Mouse (Mus musculus) lung, embryonic 16.5 days (tissue): ENCODE data around the gene Cisd1. TPM values are rescaled to one million over a fixed set of nuclear protein-coding genes. Genes with fewer than 3 reads are reported as not detected.

ENCODE experiments used
- ATAC-seq: fragments of 200-750 bp; cut with Nextera tagmentation; 2 replicates; pipeline ENCODE4 v1.8.0; 2017; ENCODE audit warnings: low read depth, mild to moderate bottlenecking, moderate library complexity
- H3K27ac ChIP-seq: fragments of 300-500 bp; sonication (generic); 2 replicates; pipeline ENCODE4 v1.5.1; 2014; ENCODE audit warnings: mild to moderate bottlenecking, control low read depth, low read length
- H3K27me3 ChIP-seq: fragments of 300-500 bp; sonication (generic); 2 replicates; pipeline ENCODE4 v1.6.1; 2014; ENCODE audit warnings: low read depth, low read length, mixed read lengths; ENCODE audit not compliant: control insufficient read depth, insufficient read depth
- H3K36me3 ChIP-seq: fragments of 300-500 bp; sonication (generic); 2 replicates; pipeline ENCODE4 v1.6.1; 2014; ENCODE audit warnings: low read length; ENCODE audit not compliant: control insufficient read depth, insufficient read depth
- H3K4me1 ChIP-seq: fragments of 300-500 bp; sonication (generic); replicated peaks from 2 replicates; pipeline ENCODE4 v1.6.1; 2014; ENCODE audit warnings: low read length, mixed read lengths; ENCODE audit not compliant: control insufficient read depth, insufficient read depth
- H3K4me2 ChIP-seq: fragments of 300-500 bp; sonication (generic); 2 replicates; pipeline ENCODE4 v1.6.1; 2014; ENCODE audit warnings: low read depth, low read length, control low read depth
- H3K4me3 ChIP-seq: fragments of 300-500 bp; sonication (generic); 2 replicates; pipeline ENCODE4 v1.5.1; 2014; ENCODE audit warnings: mild to moderate bottlenecking, low read length, control low read depth
- H3K9ac ChIP-seq: fragments of 300-500 bp; sonication (generic); 2 replicates; pipeline ENCODE4 v1.6.1; 2014; ENCODE audit warnings: low read length, control low read depth
- H3K9me3 ChIP-seq: fragments of 300-500 bp; sonication (generic); 2 replicates; pipeline ENCODE4 v1.6.1; 2016; ENCODE audit warnings: low read length; ENCODE audit not compliant: control insufficient read depth
- WGBS: fragments of 180-500 bp; shearing (Covaris S2); extraction: QIAGEN DNeasy Blood & Tissue Kit; methylation state at CpG from one replicate; pipeline ENCODE4 v1.1.7; 2014; 5-methylcytosine and 5-hydroxymethylcytosine counted together
- polyA plus RNA-seq: library from polyadenylated mRNA; unstranded; fragments of >200 nt; fragmentation: Nextera tagmentation; extraction: Ambion mirVana; gene quantifications from 2 replicates; pipeline ENCODE4 v1.2.1, GENCODE M21; 2015

The Cisd1 gene
- polyA plus RNA-seq, 1 experiment from 2014 or later, result 88.9 TPM

DNA sequence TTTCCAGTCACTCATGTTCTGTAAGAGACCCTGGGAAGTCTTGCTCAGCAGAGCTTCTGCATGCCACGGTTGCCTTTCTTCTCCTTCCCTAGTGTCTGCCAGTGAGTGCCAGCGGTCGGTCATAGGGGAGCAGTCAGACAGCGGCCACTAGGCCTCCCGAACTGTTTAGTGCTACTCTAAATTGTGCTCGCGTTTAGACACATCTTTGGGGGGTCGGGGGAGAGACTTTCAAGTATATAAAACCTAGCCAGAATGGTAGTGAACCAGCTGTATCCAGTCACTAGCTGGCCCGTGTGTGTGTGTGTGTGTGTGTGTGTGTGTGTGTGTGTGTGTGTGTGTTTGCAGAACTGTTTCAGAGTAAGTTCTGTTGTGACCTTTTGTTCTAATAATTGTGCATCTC, 9.1 kb upstream of the Cisd1 start:
- ATAC-seq, result peak; percentile 81

DNA sequence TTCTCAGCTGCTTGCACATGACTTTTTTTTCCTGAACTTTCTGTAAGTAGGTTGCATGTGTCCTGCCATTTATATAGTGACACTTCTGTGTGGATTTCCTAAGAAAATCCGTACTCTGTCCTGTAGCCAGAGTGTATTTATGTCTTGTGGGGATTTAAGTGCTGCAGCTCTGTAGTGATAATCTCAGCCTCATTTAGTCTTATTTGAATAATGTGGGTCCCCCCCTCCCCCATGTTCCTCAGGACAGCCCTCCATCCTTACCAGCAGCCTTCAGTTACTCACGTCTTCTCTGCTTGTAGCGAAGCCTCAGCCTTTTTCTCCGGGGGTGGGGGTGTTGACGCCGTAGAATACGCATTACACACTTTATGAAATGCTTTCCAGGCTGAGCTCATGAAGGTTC, 6.5 kb upstream of the Cisd1 start:
- Histone ChIP-seq H3K9me3 (no peaks in the 10 kb centered on the region), H3K27ac (no peak overlapping the region), H3K36me3 (no peaks in the 10 kb centered on the region; the same call in 1 of the 2 replicates), H3K9ac (no peak overlapping the region), H3K4me3 (no peak overlapping the region), H3K27me3 (no peaks in the 10 kb centered on the region), H3K4me2 (no peak overlapping the region), H3K4me1 (peaks cover 15% of the 10 kb centered on the region; the same call in 1 of the 2 replicates)
- 84% methylated on average over 7 of the region's 7 CpGs for WGBS
- ATAC-seq, result no peak

More for the DNA sequence above, 9.1 kb upstream of the Cisd1 start:
- Histone ChIP-seq H3K9me3 (no peaks in the 10 kb centered on the region), H3K4me3 (no peak overlapping the region), H3K9ac (no peak overlapping the region), H3K27me3 (no peaks in the 10 kb centered on the region), H3K4me1 (peaks cover 10% of the 10 kb centered on the region; the same call in 1 of the 2 replicates), H3K27ac (peak overlapping the region; percentile 43; the same call in 1 of the 2 replicates), H3K4me2 (no peak overlapping the region), H3K36me3 (no peaks in the 10 kb centered on the region; the same call in 1 of the 2 replicates)
- 44% methylated on average over 9 of the region's 9 CpGs for WGBS

DNA sequence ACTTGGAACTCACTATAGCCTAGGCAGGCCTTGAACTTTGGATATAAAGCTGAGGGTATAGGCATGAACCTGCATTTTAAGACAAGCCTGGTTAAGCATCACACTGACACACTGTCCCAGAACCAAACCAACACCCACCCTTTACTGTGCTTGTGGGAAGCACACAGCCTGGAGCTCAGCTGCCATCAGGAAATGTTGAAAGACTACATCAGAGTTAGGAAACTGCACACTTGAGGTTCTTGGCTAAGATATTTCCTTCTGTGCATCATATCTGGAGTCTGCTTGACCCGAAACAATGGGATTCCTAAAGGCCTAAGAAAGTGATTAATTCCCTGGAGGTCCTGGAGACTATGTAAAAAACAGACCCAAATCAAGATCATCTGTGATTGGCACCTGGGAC, 4.5 kb upstream of the Cisd1 start:
- H3K4me2 ChIP-seq, result peak overlapping the region; percentile 83
- no peaks in the 10 kb centered on the region for H3K9me3 ChIP-seq
- 67% methylated on average over 1 of the region's 1 CpGs for WGBS
- H3K27me3 ChIP-seq, result no peaks in the 10 kb centered on the region
- H3K9ac ChIP-seq, result peak overlapping the region; percentile 79; the same call in 1 of the 2 replicates
- H3K36me3 ChIP-seq, result no peaks in the 10 kb centered on the region; the same call in 1 of the 2 replicates
- ATAC-seq, result no peak
- peak overlapping the region; percentile 71 for H3K4me3 ChIP-seq
- no peak overlapping the region for H3K27ac ChIP-seq
- peaks cover 19% of the 10 kb centered on the region for H3K4me1 ChIP-seq

DNA sequence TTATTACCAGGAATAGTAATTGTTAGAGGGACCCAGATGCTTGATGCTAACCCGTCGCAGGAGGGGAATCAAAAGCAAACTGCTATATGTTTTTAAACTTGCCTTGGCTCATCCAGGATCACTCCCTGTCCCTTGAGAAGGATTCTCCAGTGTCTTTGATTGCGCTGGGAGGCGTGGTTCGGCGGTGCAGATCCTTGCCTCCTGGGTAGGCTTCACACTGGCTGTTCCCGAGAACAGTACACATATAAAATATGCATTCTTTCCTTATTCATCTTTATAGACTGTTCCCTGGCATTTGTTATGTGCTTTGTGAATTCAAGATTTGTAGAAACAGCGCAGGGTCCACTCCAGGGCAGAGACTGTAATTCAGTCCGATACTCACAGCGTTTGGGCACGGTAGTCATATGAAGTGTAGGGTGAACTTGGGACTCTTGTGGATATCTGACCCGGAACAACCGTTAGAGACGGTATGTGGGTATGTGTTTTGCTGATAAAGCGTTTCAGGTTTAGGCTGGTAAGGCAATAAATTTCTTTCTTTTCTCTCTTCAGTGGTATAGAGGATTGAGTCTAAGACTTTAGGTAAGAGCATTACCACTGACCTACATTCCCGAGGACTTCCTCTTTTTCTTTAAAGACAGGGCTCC, 4.0 kb upstream of the Cisd1 start:
- Histone ChIP-seq H3K4me3 (peak overlapping the region; percentile 71), H3K36me3 (no peaks in the 10 kb centered on the region; the same call in 1 of the 2 replicates), H3K27me3 (no peaks in the 10 kb centered on the region), H3K4me2 (peak overlapping the region; percentile 83), H3K27ac (peak overlapping the region; percentile 78), H3K4me1 (peaks cover 23% of the 10 kb centered on the region), H3K9me3 (no peaks in the 10 kb centered on the region), H3K9ac (peak overlapping the region; percentile 79)
- WGBS, result 14% methylated on average over 16 of the region's 16 CpGs
- ATAC-seq, result no peak

DNA sequence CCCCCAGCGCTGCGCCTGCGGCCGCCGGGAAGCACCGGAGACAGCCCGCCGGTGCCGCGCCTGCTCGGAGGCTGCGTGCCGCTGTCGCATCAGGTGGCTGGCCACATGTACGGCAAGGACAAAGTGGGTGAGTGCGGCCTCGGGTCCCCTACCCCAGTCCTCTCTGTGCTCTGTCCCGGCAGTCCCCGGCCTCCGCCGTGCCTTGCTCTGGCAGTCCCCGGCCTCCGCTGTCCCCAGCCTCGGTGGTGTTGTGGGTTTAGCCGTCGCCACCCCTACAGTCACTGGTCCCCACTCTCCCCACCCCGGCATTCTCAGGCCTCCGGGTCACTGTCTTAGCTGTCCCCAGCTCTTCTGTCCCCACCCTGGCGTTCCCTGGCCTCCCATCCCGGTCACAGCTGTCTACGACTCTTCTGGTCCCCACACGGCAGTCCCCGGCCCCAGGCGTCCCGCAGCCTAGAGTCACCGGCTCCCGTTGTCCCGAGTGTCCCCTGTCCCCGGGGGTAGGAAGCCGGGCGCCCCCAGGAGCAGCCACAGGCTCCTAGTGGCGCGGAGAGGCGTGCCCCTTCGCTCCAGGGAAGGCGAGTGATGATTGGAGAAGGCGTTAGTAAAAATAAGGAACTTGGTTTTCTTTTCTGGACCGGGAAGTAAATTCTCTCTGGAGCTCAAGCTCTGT, 3.3 kb upstream of the Cisd1 start:
- Histone ChIP-seq H3K4me2 (peak overlapping the region; percentile 83), H3K27ac (peak overlapping the region; percentile 78), H3K36me3 (no peaks in the 10 kb centered on the region), H3K4me3 (peak overlapping the region; percentile 71), H3K27me3 (no peaks in the 10 kb centered on the region), H3K4me1 (peaks cover 25% of the 10 kb centered on the region), H3K9me3 (no peaks in the 10 kb centered on the region), H3K9ac (peak overlapping the region; percentile 79)
- ATAC-seq, result peak; percentile 45
- WGBS, result under 1% methylated on average over 47 of the region's 48 CpGs

DNA sequence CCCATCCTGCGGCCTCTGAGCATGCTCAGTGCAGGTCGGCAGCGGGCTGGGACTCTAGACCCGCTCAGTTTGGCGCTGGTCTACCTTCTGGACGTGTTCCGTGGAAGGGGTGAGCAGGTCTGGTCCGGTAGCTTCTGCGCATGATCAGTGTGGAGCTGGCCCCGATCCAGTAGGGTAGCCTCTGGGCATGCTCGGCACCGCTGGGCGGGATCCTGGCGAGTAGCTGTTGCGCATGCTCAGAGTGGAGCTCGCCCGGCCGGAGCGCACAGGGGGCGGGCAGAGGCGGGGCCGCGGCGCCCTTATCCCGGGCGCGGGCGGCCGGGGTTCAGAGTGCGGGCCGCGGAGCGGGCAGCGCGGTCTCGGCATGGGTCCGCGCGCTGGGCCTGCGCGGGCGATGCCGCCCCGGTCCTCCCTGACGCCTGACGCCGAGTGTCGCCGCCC, 2.8 kb upstream of the Cisd1 start, which contains the start of gene Ipmk:
Ipmk (plus strand) TSS at position 255 of the 441 bp plus-strand sequence.
- Histone ChIP-seq H3K4me1 (peaks cover 25% of the 10 kb centered on the region), H3K27ac (peak within 1 kb of the TSS; percentile 78), H3K36me3 (no peaks in the 10 kb centered on the region), H3K4me2 (peak within 1 kb of the TSS; percentile 83), H3K27me3 (no peaks in the 10 kb centered on the region), H3K4me3 (peak within 1 kb of the TSS; percentile 71), H3K9me3 (no peaks in the 10 kb centered on the region), H3K9ac (peak within 1 kb of the TSS; percentile 79)
- ATAC-seq, result peak; percentile 95
- WGBS, result under 1% methylated on average over 45 of the region's 49 CpGs

DNA sequence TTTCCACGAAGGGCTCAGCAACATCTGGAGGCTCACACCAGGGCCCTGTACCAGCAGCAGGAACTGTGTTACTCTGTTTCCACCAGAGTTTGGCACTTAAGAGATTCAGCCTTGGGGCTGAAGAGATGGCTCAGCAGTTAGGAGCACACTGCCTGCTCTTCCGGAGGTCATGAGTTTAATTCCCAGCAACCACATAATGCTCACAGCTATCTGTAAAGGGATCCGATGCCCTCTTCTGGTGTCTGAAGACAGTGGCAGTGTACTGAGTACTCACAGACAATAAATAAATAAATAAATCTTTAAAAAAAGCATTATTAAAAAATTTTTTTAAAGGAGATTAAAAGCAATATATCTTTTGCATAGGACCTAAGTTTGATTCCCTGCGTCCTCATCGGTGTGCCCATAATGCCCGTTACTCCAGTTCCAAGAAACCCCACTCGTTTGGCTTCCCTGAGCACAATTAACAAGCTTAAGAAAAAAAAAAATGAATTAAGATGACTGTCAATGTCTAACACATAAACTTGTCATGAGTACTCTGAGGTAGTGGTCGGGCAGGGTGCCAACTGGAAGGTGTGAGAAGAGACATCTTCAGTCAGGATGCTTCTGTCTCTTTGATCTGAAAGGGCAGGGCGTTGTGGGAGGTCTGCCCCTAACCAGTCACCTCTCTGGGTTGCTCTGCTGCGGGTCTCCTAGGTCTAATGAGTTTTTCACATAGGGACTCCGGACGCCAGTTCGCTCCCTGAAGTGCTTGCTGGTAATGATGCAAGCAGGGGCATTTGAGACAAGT, 2.2 kb upstream of the Cisd1 start:
- Histone ChIP-seq H3K4me1 (peaks cover 25% of the 10 kb centered on the region), H3K36me3 (no peaks in the 10 kb centered on the region), H3K9ac (peak overlapping the region; percentile 79), H3K9me3 (no peaks in the 10 kb centered on the region), H3K27ac (peak overlapping the region; percentile 72; the same call in 1 of the 2 replicates), H3K27me3 (no peaks in the 10 kb centered on the region), H3K4me2 (peak overlapping the region; percentile 83), H3K4me3 (peak overlapping the region; percentile 71)
- ATAC-seq, result no peak
- 11% methylated on average over 13 of the region's 13 CpGs for WGBS

DNA sequence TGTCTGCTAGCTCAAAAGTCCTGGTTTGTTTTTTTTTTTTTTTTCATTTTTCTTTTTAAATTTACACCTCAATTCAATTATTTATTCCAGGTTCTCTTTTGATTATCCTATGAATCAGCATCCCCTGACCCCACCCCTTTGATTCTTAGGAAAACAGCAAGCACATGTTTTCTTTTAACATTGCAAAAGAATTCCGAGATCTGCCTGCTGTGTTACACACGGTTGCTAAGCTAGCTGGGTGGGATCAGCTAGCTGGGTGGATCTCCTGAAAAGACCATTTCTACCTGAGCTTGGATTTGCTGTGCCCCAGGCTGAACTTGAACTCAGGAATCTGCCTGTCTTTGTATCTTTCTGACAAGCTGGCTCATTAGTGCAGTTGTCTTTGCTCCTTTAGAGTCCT, 1.4 kb upstream of the Cisd1 start:
- Histone ChIP-seq H3K27me3 (no peaks in the 10 kb centered on the region), H3K4me1 (peaks cover 25% of the 10 kb centered on the region), H3K4me3 (no peak overlapping the region), H3K9ac (no peak overlapping the region), H3K4me2 (no peak overlapping the region), H3K9me3 (no peaks in the 10 kb centered on the region), H3K36me3 (no peaks in the 10 kb centered on the region), H3K27ac (no peak overlapping the region)
- ATAC-seq, result no peak
- WGBS, result 55% methylated on average over 2 of the region's 2 CpGs
